Comparison of ENCODE assay signal across 29 mouse cellular contexts in genomic region chr8:11168780-11169179, GRCm38 (mm10).
DNase-seq lines count a peak whose midpoint lies in the region; ATAC-seq and TF ChIP-seq lines count a peak whose summit lies in the region.
"Had no signal": no experiment of that assay in that cellular context is flagged by ENCODE, and none has a peak within 500 bp of the region (broad histone marks: within the 10 kb centered on the region; RNA-seq: fewer than 3 reads in every experiment).

No protein-coding gene starts in this region.

- ATAC-seq in common myeloid progenitor, adult 5-6 weeks (replicated peaks; ENCODE audit: low read depth, poor library complexity, severe bottlenecking), result peak; percentile 26; the same call in 1 of the 2 replicates
- peak; percentile 66 for ATAC-seq in megakaryocyte, adult 5-6 weeks (ENCODE audit: poor library complexity, severe bottlenecking)
- peak; percentile 45 for ATAC-seq in monocyte, adult 5-6 weeks (replicated peaks; ENCODE audit: insufficient number of reproducible peaks, low FRiP score, low TSS enrichment, poor library complexity, severe bottlenecking)
- ATAC-seq: activated CD4-positive, CD25-positive, alpha-beta regulatory T cell, adult 4 months; CD4-positive, CD25-positive, alpha-beta regulatory T cell, adult 4 months; forebrain, embryonic 14.5 days; forebrain, embryonic 16.5 days; Patski had no signal

- H3K36me3 ChIP-seq in kidney, adult 2 months (ENCODE audit: control insufficient read depth, insufficient read depth, low read length), result no peaks in the 10 kb centered on the region
- H3K36me3 ChIP-seq in limb, embryonic 10.5 days, result no peaks in the 10 kb centered on the region
- H3K36me3 ChIP-seq: embryonic facial prominence, embryonic 13.5 days; embryonic facial prominence, embryonic 15.5 days; forebrain, embryonic 10.5 days; forebrain, embryonic 12.5 days; G1E had no signal

- TF ChIP-seq CTCF in kidney, adult 2 months (conservative IDR thresholded peaks at IDR 0.05; ENCODE audit: insufficient read depth, insufficient read length, low read depth, low read length), result no peak

- WGBS in kidney, adult 2 months, result 90% methylated on average over 3 of the region's 3 CpGs
- 93% methylated on average over 3 of the region's 3 CpGs for WGBS in limb, embryonic 10.5 days

- no peak for TF ChIP-seq POLR2A in kidney, adult 2 months (IDR thresholded peaks at IDR 0.05; ENCODE audit: low read depth, low read length)

- H3K27ac ChIP-seq in kidney, adult 2 months (ENCODE audit: insufficient read depth, low read depth, low read length), result no peak overlapping the region
- no peak overlapping the region for H3K27ac ChIP-seq in limb, embryonic 10.5 days
- H3K27ac ChIP-seq: embryonic facial prominence, embryonic 13.5 days; embryonic facial prominence, embryonic 15.5 days; forebrain, embryonic 10.5 days; forebrain, embryonic 12.5 days had no signal

- no peaks in the 10 kb centered on the region for H3K27me3 ChIP-seq in kidney, adult 2 months (replicated peaks; ENCODE audit: control insufficient read depth, insufficient read depth, low read length)
- H3K27me3 ChIP-seq in limb, embryonic 10.5 days (ENCODE audit: low read depth, poor library complexity, severe bottlenecking), result no peaks in the 10 kb centered on the region
- H3K27me3 ChIP-seq: CH12.LX; embryonic facial prominence, embryonic 13.5 days; embryonic facial prominence, embryonic 15.5 days; Patski had no signal

- no peak overlapping the region for H3K4me3 ChIP-seq in kidney, adult 2 months (ENCODE audit: insufficient read depth, low read depth, low read length)
- H3K4me3 ChIP-seq in limb, embryonic 10.5 days, result no peak overlapping the region
- H3K4me3 ChIP-seq: embryonic facial prominence, embryonic 13.5 days; embryonic facial prominence, embryonic 15.5 days; erythroblast, embryonic 14.5 days; forebrain, embryonic 10.5 days; forebrain, embryonic 12.5 days had no signal

- H3K4me1 ChIP-seq in kidney, adult 2 months (ENCODE audit: control insufficient read depth, insufficient read depth, low read length), result peaks cover 7% of the 10 kb centered on the region; the same call in 1 of the 2 replicates
- H3K4me1 ChIP-seq in limb, embryonic 10.5 days, result peaks cover 18% of the 10 kb centered on the region
- H3K4me1 ChIP-seq: forebrain, embryonic 12.5 days had no signal

- peak; percentile 36 for DNase-seq in 416B (ENCODE audit: low read depth)
- DNase-seq in kidney, adult 2 months, result no peak
- DNase-seq in limb, embryonic 10.5 days (ENCODE audit: low spot score), result no peak
- DNase-seq in urinary bladder, postnatal 14 days (ENCODE audit: low spot score), result no peak
- DNase-seq in layer of hippocampus, adult 11-12 months (ENCODE audit: low spot score), result no peak
- DNase-seq: adrenal gland, adult 8-10 months; adrenal gland, postnatal 14 days; B cell, adult 2 months; cerebellum, adult 11-12 months; cerebellum, adult 2 months; cerebellum, adult 9-10 months; cerebellum, postnatal 10 days; cerebellum, postnatal 25 days; embryo, embryonic 11 days had no signal

- no peaks in the 10 kb centered on the region for H3K9me3 ChIP-seq in limb, embryonic 10.5 days (replicated peaks)
- H3K9me3 ChIP-seq: embryonic facial prominence, embryonic 13.5 days; embryonic facial prominence, embryonic 15.5 days; forebrain, embryonic 10.5 days; forebrain, embryonic 12.5 days; G1E had no signal
